Mouse (Mus musculus) forebrain, embryonic 12.5 days (tissue): ENCODE data around the gene Dpep2nb. TPM values are rescaled to one million over a fixed set of nuclear protein-coding genes. Genes with fewer than 3 reads are reported as not detected.

ENCODE experiments used
- microRNA-seq: library from miRNA; unstranded; fragments of <30 nt; microRNA quantifications from one replicate; pipeline ENCODE4, GENCODE M21; 2017
- polyA plus RNA-seq: library from polyadenylated mRNA; unstranded; fragments of >200 nt; fragmentation: Nextera tagmentation; extraction: Ambion mirVana; gene quantifications from 2 replicates; pipeline ENCODE4 v1.2.1, GENCODE M21; 2016

The Dpep2nb gene
- polyA plus RNA-seq, 1 experiment from 2014 or later = not detected

Small RNA genes within 50 kb of the gene (microRNA-seq; reads per million reads assigned to microRNA genes)
- not detected for gene Mir7074

Other genes starting within 250 kb of the Dpep2nb start
- 57.1 and 57.4 TPM in 2 replicates for gene Gfod2, start 247.3 kb downstream of the Dpep2nb start, polyA plus RNA-seq
- gene Ranbp10, start 178.6 kb downstream of the Dpep2nb start, polyA plus RNA-seq = 14.5 and 14.6 TPM in 2 replicates
- gene Tsnaxip1, start 178.2 kb downstream of the Dpep2nb start, polyA plus RNA-seq = 0.12 and 0.51 TPM in 2 replicates
- gene Cenpt, start 152.7 kb downstream of the Dpep2nb start, polyA plus RNA-seq = 67.1 and 70.7 TPM in 2 replicates
- 80.4 and 81.9 TPM in 2 replicates for gene Thap11, start 150.8 kb downstream of the Dpep2nb start, polyA plus RNA-seq
- gene Nutf2, start 145.4 kb downstream of the Dpep2nb start, polyA plus RNA-seq = 275 and 317 TPM in 2 replicates
- gene Edc4, start 125.1 kb downstream of the Dpep2nb start, polyA plus RNA-seq = 67.4 and 72.2 TPM in 2 replicates
- 0.70 TPM in 1 of 2 replicates, not detected in the other for gene Nrn1l, start 112.4 kb downstream of the Dpep2nb start, polyA plus RNA-seq
- gene Pskh1, start 105.5 kb downstream of the Dpep2nb start, polyA plus RNA-seq = 18.0 and 18.3 TPM in 2 replicates
- 2.4 and 3.0 TPM in 2 replicates for gene Ctrl, start 72.1 kb downstream of the Dpep2nb start, polyA plus RNA-seq
- gene Psmb10, start 67.5 kb downstream of the Dpep2nb start, polyA plus RNA-seq = 18.9 and 22.8 TPM in 2 replicates
- 0.54 and 0.56 TPM in 2 replicates for gene Lcat, start 62.6 kb downstream of the Dpep2nb start, polyA plus RNA-seq
- gene Slc12a4, start 39.9 kb downstream of the Dpep2nb start, polyA plus RNA-seq = 12.0 and 13.0 TPM in 2 replicates
- gene Dpep3, start 26.5 kb downstream of the Dpep2nb start, polyA plus RNA-seq = not detected in 2 replicates
- gene Dus2, start 14.6 kb downstream of the Dpep2nb start, polyA plus RNA-seq = 15.4 and 18.4 TPM in 2 replicates
- 19.5 and 20.1 TPM in 2 replicates for gene Ddx28, start 5.9 kb upstream of the Dpep2nb start, polyA plus RNA-seq
- 4.9 and 6.6 TPM in 2 replicates for gene Nfatc3, start 52.9 kb upstream of the Dpep2nb start, polyA plus RNA-seq
- 1.9 TPM in 2 replicates for gene Esrp2, start 131.0 kb upstream of the Dpep2nb start, polyA plus RNA-seq
- gene Pla2g15, start 144.4 kb upstream of the Dpep2nb start, polyA plus RNA-seq = 13.8 and 15.8 TPM in 2 replicates
- gene Slc7a6, start 162.9 kb upstream of the Dpep2nb start, polyA plus RNA-seq = 72.9 and 79.8 TPM in 2 replicates
- 33.3 and 37.0 TPM in 2 replicates for gene Slc7a6os, start 205.0 kb upstream of the Dpep2nb start, polyA plus RNA-seq
- gene Prmt7, start 205.0 kb upstream of the Dpep2nb start, polyA plus RNA-seq = 58.7 and 59.2 TPM in 2 replicates